Mouse (Mus musculus) CH12.LX (cell line): ENCODE results near the gene Tnfrsf18. TPM values are rescaled to one million over a fixed set of nuclear protein-coding genes. Genes with fewer than 3 reads are reported as not detected.

Experiments used
- DNase-seq: peaks from one replicate; pipeline ENCODE4 v3.0.0-alpha.2; 2013; ENCODE audit errors: extremely low read depth
- H3K27ac ChIP-seq: 2 replicates; pipeline ENCODE4 v1.5.1; 2012; ENCODE audit warnings: low read depth, mild to moderate bottlenecking, control low read depth, moderate library complexity; ENCODE audit not compliant: insufficient read depth
- H3K27me3 ChIP-seq: replicated peaks from 2 replicates; pipeline ENCODE3; 2012; ENCODE audit warnings: inconsistent platforms
- H3K36me3 ChIP-seq, 2 experiments: replicated peaks in 1 of 2; 2 replicates each; pipeline versions ENCODE3 to v1.6.1; 2012; ENCODE audit warnings: inconsistent platforms in 1 of 2, low read length in 1 of 2, mild to moderate bottlenecking in 1 of 2, mixed read lengths in 1 of 2, moderate library complexity in 1 of 2; ENCODE audit not compliant: control insufficient read depth in 1 of 2, insufficient read depth in 1 of 2
- H3K4me1 ChIP-seq, 2 experiments: 2 replicates each; pipeline ENCODE4 v1.6.1; 2012; ENCODE audit warnings: inconsistent platforms in 1 of 2, moderate library complexity in 1 of 2; ENCODE audit not compliant: insufficient read depth in 2 of 2, control insufficient read depth in 1 of 2
- H3K4me2 ChIP-seq: 2 replicates; pipeline ENCODE4 v1.6.1; 2012; ENCODE audit warnings: low read depth, mild to moderate bottlenecking, control low read depth; ENCODE audit not compliant: poor library complexity, insufficient read depth, severe bottlenecking
- H3K4me3 ChIP-seq, 3 experiments: fragments of 150-350 bp in 1 of 3; sonication (generic) in 1 of 3; replicated peaks in 1 of 3; 2 replicates each; pipeline versions ENCODE3 to v1.5.1; 2011 to 2012; ENCODE audit warnings: low read depth in 2 of 3, low read length in 2 of 3, mild to moderate bottlenecking in 2 of 3, moderate library complexity in 2 of 3, control low read depth in 1 of 3, improper control_type of control experiment in 1 of 3, inconsistent platforms in 1 of 3, mixed read lengths in 1 of 3; ENCODE audit not compliant: poor library complexity in 1 of 3
- H3K79me2 ChIP-seq: replicated peaks from 2 replicates; pipeline ENCODE4 v1.6.1; 2012; ENCODE audit warnings: mild to moderate bottlenecking, moderate library complexity; ENCODE audit not compliant: control insufficient read depth, poor library complexity, insufficient read depth, severe bottlenecking; ENCODE audit errors: extremely low read depth
- H3K9ac ChIP-seq: 2 replicates; pipeline ENCODE4 v1.6.1; 2012; ENCODE audit warnings: low read depth, mild to moderate bottlenecking, control low read depth, moderate library complexity; ENCODE audit not compliant: insufficient read depth
- H3K9me3 ChIP-seq: replicated peaks from 2 replicates; pipeline ENCODE3; 2012; ENCODE audit warnings: low read length, inconsistent platforms, mixed read lengths
- BHLHE40 ChIP-seq: IDR thresholded peaks from 2 replicates; pipeline ENCODE4 v1.6.1; 2011; ENCODE audit warnings: mild to moderate bottlenecking, low read depth, low read length, improper control_type of control experiment
- CTCF ChIP-seq, 2 experiments: IDR thresholded peaks in 1 of 2; conservative IDR thresholded peaks in 1 of 2; 2 replicates each; pipeline ENCODE4 v1.5.1; 2011 to 2012; ENCODE audit warnings: low read depth in 2 of 2, low read length in 2 of 2, improper control_type of control experiment in 1 of 2, inconsistent platforms in 1 of 2, mild to moderate bottlenecking in 1 of 2, moderate library complexity in 1 of 2
- E2F4 ChIP-seq: IDR thresholded peaks from 2 replicates; pipeline ENCODE4 v1.6.1; 2011; ENCODE audit warnings: low read depth, low read length, improper control_type of control experiment; ENCODE audit not compliant: insufficient replicate concordance
- HCFC1 ChIP-seq: IDR thresholded peaks from 2 replicates; pipeline ENCODE4 v1.6.1; 2012; ENCODE audit warnings: low read depth, mild to moderate bottlenecking, inconsistent platforms, low read length, improper control_type of control experiment
- IRF4 ChIP-seq: IDR thresholded peaks from 2 replicates; pipeline ENCODE4 v1.6.1; 2014; ENCODE audit warnings: low read depth, mild to moderate bottlenecking, inconsistent platforms, low read length, improper control_type of control experiment
- KAT2A ChIP-seq: IDR thresholded peaks from 2 replicates; pipeline ENCODE4 v1.6.1; 2012; ENCODE audit warnings: low read length, improper control_type of control experiment, inconsistent platforms; ENCODE audit not compliant: insufficient replicate concordance
- MAX ChIP-seq: IDR thresholded peaks from 2 replicates; pipeline ENCODE4 v1.6.1; 2011; ENCODE audit warnings: low read length, improper control_type of control experiment
- MAZ ChIP-seq: IDR thresholded peaks from 2 replicates; pipeline ENCODE4 v1.6.1; 2012; ENCODE audit warnings: low read depth, mild to moderate bottlenecking, inconsistent platforms, low read length, improper control_type of control experiment, moderate library complexity
- MEF2A ChIP-seq: IDR thresholded peaks from 2 replicates; pipeline ENCODE4 v1.6.1; 2014; ENCODE audit warnings: low read depth, mild to moderate bottlenecking, inconsistent platforms, low read length, improper control_type of control experiment, borderline replicate concordance
- MXI1 ChIP-seq: IDR thresholded peaks from 2 replicates; pipeline ENCODE4 v1.6.1; 2011; ENCODE audit warnings: mild to moderate bottlenecking, low read depth, low read length, improper control_type of control experiment
- MYC ChIP-seq: IDR thresholded peaks from 2 replicates; pipeline ENCODE4 v1.6.1; 2011; ENCODE audit warnings: low read depth, mild to moderate bottlenecking, improper control_type of control experiment, low read length
- NELFE ChIP-seq: IDR thresholded peaks from 2 replicates; pipeline ENCODE4 v1.6.1; 2011; ENCODE audit warnings: low read depth, low read length, improper control_type of control experiment
- NRF1 ChIP-seq: IDR thresholded peaks from 2 replicates; pipeline ENCODE4 v1.6.1; 2014; ENCODE audit warnings: low read depth, mild to moderate bottlenecking, inconsistent platforms, low read length, improper control_type of control experiment, moderate library complexity
- POLR2A ChIP-seq: IDR thresholded peaks from 2 replicates; pipeline ENCODE4 v1.6.1; 2011; ENCODE audit warnings: low read depth, mild to moderate bottlenecking, improper control_type of control experiment, low read length
- RAD21 ChIP-seq: IDR thresholded peaks from 2 replicates; pipeline ENCODE4 v1.6.1; 2011; ENCODE audit warnings: low read depth, mild to moderate bottlenecking, low read length, improper control_type of control experiment, moderate library complexity
- RCOR1 ChIP-seq: conservative IDR thresholded peaks from 2 replicates; pipeline ENCODE4 v1.6.1; 2012; ENCODE audit warnings: low read depth, mild to moderate bottlenecking, inconsistent platforms, low read length, improper control_type of control experiment
- SIN3A ChIP-seq: IDR thresholded peaks from 2 replicates; pipeline ENCODE4 v1.6.1; 2012; ENCODE audit warnings: low read length, improper control_type of control experiment, inconsistent platforms
- SMC3 ChIP-seq: IDR thresholded peaks from 2 replicates; pipeline ENCODE4 v1.6.1; 2011; ENCODE audit warnings: low read depth, low read length, improper control_type of control experiment
- UBTF ChIP-seq: IDR thresholded peaks from 2 replicates; pipeline ENCODE4 v1.6.1; 2012; ENCODE audit warnings: low read depth, mild to moderate bottlenecking, inconsistent platforms, low read length, improper control_type of control experiment, moderate library complexity
- USF1 ChIP-seq: IDR thresholded peaks from 2 replicates; pipeline ENCODE4 v1.6.1; 2014; ENCODE audit warnings: low read depth, mild to moderate bottlenecking, inconsistent platforms, low read length, improper control_type of control experiment
- ZKSCAN1 ChIP-seq: IDR thresholded peaks from 2 replicates; pipeline ENCODE4 v1.6.1; 2012; ENCODE audit warnings: low read depth, inconsistent platforms, low read length, improper control_type of control experiment, borderline replicate concordance
- ZMIZ1 ChIP-seq: IDR thresholded peaks from 2 replicates; pipeline ENCODE4 v1.6.1; 2012; ENCODE audit warnings: low read depth, mild to moderate bottlenecking, inconsistent platforms, low read length, improper control_type of control experiment
- dilution Hi-C: fragments of 300-500 bp; cut with MboI; formaldehyde crosslinking; loops from 2 replicates; pipeline ENCODE4 v1.14.3; 2020; ENCODE audit warnings: low sequenced_read_pairs; ENCODE audit not compliant: extremely low pct_unique_long_range_greater_than_20kb, extremely low pct_ligation_motif_present
- in situ Hi-C: fragments of 300-500 bp; cut with MboI; formaldehyde crosslinking; loops from 3 replicates; pipeline ENCODE4 v1.14.3; 2019; ENCODE audit warnings: low sequenced_read_pairs, low pct_ligation_motif_present, low pct_unique_long_range_greater_than_20kb, mixed read lengths
- polyA plus RNA-seq: library from polyadenylated mRNA; unstranded; fragments of >175 nt; gene quantifications from 2 replicates; pipeline ENCODE4 v1.2.1, GENCODE M21; 2012; ENCODE audit warnings: low read depth; ENCODE audit not compliant: insufficient read length
- total RNA-seq, 2 experiments: library from RNA; depleted of rRNA; stranded (reverse); fragments of 300-350 nt in 1 of 2; fragments of >200 nt in 1 of 2; gene quantifications; 2 replicates each; pipeline ENCODE4 v1.2.3; 2012 to 2014

Tnfrsf18 gene
- total and polyA plus RNA-seq, 3 experiments = 48.4 to 76.1 (median 50.7) TPM

- peaks cover 11 to 38% of the 10 kb centered on the region in 2 experiments for H3K4me1 ChIP-seq
- peak overlapping the region; percentile 65 for H3K9ac ChIP-seq
- H3K36me3 ChIP-seq = peaks cover 4 to 27% of the 10 kb centered on the region in 2 experiments
- dilution Hi-C loops = no loop called here
- DNase-seq = no peak
- peak overlapping the region; percentile 82 for H3K4me2 ChIP-seq
- H3K27me3 ChIP-seq = no peaks in the 10 kb centered on the region
- H3K79me2 ChIP-seq = peaks cover 36% of the 10 kb centered on the region
- no peak overlapping the region; the same call in 1 of the 2 replicates for H3K27ac ChIP-seq
- peaks cover 4% of the 10 kb centered on the region for H3K9me3 ChIP-seq
- in situ Hi-C loops = no loop called here
- peak overlapping the region; percentile 56 to 84 (median 70) for H3K4me3 ChIP-seq
- peak; percentile 73 for TF ChIP-seq NRF1
- TF ChIP-seq POLR2A = peak; percentile 16; the same call in 1 of the 2 replicates
- no peak for TF ChIP-seq HCFC1
- TF ChIP-seq BHLHE40 = peak; percentile 44
- TF ChIP-seq RAD21 = no peak
- TF ChIP-seq MYC = peak; percentile 47
These were observed 34.6 kb upstream of the Tnfrsf18 start for GRCm38 (mm10) chr4:155991211-155991907.

- 0 out of 2 replicates have a peak, but pooled peaks have one; percentile 7 for TF ChIP-seq ZMIZ1
- TF ChIP-seq MAX = no peak
- Histone ChIP-seq H3K36me3 (peaks cover 9 to 32% of the 10 kb centered on the region in 2 experiments), H3K9ac (peak overlapping the region; percentile 65), H3K4me2 (peak overlapping the region; percentile 82), H3K4me3 (peak overlapping the region; percentile 56 to 84 (median 70)), H3K4me1 (peaks cover 11 to 41% of the 10 kb centered on the region in 2 experiments), H3K79me2 (peaks cover 41% of the 10 kb centered on the region), H3K27me3 (no peaks in the 10 kb centered on the region), H3K9me3 (peaks cover 4% of the 10 kb centered on the region), H3K27ac (peak overlapping the region; percentile 90)
- dilution Hi-C loops (no loop called here), in situ Hi-C loops (no loop called here)
- DNase-seq = no peak
These were observed 34.1 kb upstream of the Tnfrsf18 start for GRCm38 (mm10) chr4:155991908-155992230.

GRCm38 (mm10) chr4:155992241-155992905 is 33.6 kb upstream of the Tnfrsf18 start, which contains the start of the genes B3galt6 and Sdf4:
TSS of gene B3galt6 (minus strand) at chr4:155992649.
TSS of gene Sdf4 (plus strand) at chr4:155992872.
- dilution Hi-C loops = no loop called here
- H3K36me3 ChIP-seq = peaks cover 13 to 37% of the 10 kb centered on the region in 2 experiments
- in situ Hi-C loops = no loop called here
- TF ChIP-seq CTCF (conservative IDR thresholded peaks at IDR 0.05 in 1 of 2, IDR thresholded peaks at IDR 0.05 in 1 of 2; ENCODE audit: low read depth in 2 of 2, low read length in 2 of 2) = peak in 1 of 2 experiments; percentile 65; a peak in 2 of 4 replicates
- TF ChIP-seq KAT2A = peak; percentile 61; the same call in 1 of the 2 replicates
- TF ChIP-seq ZKSCAN1 = no peak
- peak; percentile 70 for TF ChIP-seq USF1
- TF ChIP-seq MAZ = no peak
- peak; percentile 53; the same call in 1 of the 2 replicates for TF ChIP-seq IRF4
- TF ChIP-seq BHLHE40 = peak; percentile 91
- peak; percentile 80 for TF ChIP-seq NRF1
- TF ChIP-seq SIN3A = peak; percentile 96
- 0 out of 2 replicates have a peak, but pooled peaks have one; percentile 71 for TF ChIP-seq UBTF
- peak; percentile 80 for TF ChIP-seq POLR2A
- TF ChIP-seq NELFE = peak; percentile 77
- TF ChIP-seq E2F4 = no peak
- peak; percentile 100 for TF ChIP-seq MXI1
- peak; percentile 98 for TF ChIP-seq MYC
- TF ChIP-seq MEF2A = peak; percentile 67; the same call in 1 of the 2 replicates
- TF ChIP-seq RCOR1 = no peak
- peak; percentile 15 for TF ChIP-seq SMC3
- peak; percentile 99 for TF ChIP-seq MAX

More at GRCm38 (mm10) chr4:155992241-155992905, 33.6 kb upstream of the Tnfrsf18 start, which contains the start of the genes B3galt6 and Sdf4:
- Histone ChIP-seq H3K9me3 (peaks cover 4% of the 10 kb centered on the region), H3K4me3 (peak within 1 kb of the TSS; percentile 84 to 99 (median 89)), H3K79me2 (peaks cover 44% of the 10 kb centered on the region), H3K4me1 (peaks cover 11 to 41% of the 10 kb centered on the region in 2 experiments), H3K27me3 (no peaks in the 10 kb centered on the region), H3K4me2 (peak within 1 kb of the TSS; percentile 82), H3K9ac (peak within 1 kb of the TSS; percentile 84), H3K27ac (peak within 1 kb of the TSS; percentile 90)
- DNase-seq = peak; percentile 90
